Mouse (Mus musculus) right cerebral cortex, postnatal 10 days (tissue): ENCODE measurements around the gene Sec24c.
"Not testable (repeated sequence)": the region's sequence is repeated elsewhere in the genome, so short reads cannot be mapped to it uniquely, and the experiment has no call there.

Source experiments
- DNase-seq, 2 experiments: peaks; one replicate each; pipeline ENCODE4 v3.0.0; 2021; ENCODE audit warnings: low spot score in 2 of 2

Gene Sec24c

DNA sequence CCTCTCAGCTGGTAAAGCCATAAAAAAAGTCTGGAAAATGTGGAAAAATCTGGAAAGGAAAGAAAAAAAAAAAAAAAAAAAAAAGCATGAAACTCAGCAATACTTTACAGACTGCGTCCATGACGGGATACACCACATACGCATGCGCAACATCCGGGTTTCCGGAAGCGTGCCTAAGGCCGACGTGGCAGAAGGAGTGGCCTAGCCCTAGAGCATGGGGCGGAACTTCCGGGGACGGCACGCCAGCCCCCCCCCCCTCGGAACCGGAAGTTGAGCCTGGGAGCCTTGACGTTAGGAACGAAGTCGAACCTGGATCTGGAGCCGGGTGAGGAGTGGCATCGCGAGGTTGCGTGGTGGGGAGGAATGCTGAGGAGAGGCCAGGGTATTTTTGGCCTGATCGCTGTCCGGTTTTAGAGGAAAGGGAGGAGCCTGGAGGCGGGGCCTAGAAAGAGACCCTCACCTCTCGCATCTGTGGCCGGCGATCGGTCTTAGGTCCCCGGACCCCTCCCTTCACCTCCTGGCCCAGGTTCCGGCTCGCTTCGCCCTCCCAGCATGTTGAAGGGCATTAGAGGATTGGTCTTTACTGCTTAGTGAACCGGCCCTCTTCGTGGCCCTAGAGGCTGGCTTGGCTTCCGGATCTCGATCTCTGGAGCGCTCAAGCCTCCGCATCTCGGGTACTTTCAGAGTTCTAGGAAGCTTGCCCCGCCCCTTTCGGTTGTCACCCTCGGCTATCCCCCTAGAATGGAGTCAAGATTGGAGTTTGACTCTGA lies at the start of gene Sec24c:
Gene Sec24c, plus strand, starts transcription at position 245 of the 770 bp plus-strand sequence.
- peak; percentile 98 to 100 for DNase-seq

DNA sequence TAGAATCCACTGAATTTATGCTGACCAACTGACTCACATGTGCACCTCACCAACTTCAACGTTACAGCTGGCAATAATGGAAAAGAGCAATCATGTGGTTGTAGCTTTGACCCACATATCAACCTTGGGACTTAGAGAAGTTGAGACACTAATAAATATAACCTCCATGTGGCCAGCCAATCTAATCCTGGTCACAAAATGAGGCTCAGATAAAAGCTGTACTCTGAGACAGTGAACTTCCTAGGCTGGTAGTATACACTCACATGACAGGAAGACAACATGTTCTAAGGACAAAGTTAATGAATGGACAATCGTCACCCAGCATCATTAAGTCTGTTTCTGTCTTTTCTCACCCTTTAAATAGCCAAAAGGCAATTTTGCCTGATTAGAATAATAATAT lies 47.7 kb upstream of the Sec24c start:
- no peak for DNase-seq

GRCm38 (mm10) chr14:20626971-20627370 lies 47.1 kb upstream of the Sec24c start:
- DNase-seq: no peak

DNA sequence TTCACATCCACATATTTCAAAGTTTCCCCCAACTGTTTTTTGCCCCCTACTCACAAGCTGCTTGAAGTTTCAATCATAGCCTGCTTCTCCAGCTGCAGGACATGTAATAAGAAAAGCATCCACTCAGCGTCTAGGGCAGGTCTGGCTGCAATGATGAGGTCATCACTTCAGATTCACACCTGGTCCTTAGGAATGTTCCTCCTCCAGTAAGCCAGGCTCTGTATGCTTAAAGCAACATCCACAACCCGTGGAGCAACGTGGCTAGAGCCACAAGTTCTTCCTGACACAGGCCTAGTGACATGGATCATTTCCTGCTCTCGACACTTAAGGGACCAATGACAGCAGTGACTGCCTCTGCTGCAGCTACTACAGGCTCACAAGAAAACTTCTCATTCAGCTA lies 42.9 kb upstream of the Sec24c start:
- DNase-seq: peak in 1 of 2 experiments; percentile 18

- DNase-seq: peak in 1 of 2 experiments; percentile 7
These were observed 38.6 kb upstream of the Sec24c start for GRCm38 (mm10) chr14:20635546-20635945.

DNA sequence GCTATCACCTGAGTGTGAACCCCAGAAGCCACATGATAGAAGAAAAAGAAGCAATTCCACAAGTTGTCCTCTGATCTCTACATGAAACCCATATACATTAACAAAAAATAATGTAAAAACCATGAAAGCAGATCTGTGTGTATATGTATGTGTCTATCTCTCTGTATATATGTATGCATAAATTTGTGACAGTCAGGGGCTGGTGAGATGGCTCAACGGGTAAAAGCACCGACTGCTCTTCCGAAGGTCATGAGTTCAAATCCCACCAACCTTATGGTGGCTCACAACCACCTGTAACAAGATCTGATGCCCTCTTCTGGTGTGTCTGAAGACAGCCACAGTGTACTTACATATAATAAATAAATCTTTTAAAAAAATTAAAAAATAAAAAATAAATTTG lies 37.1 kb upstream of the Sec24c start:
- DNase-seq: not testable (repeated sequence)

DNA sequence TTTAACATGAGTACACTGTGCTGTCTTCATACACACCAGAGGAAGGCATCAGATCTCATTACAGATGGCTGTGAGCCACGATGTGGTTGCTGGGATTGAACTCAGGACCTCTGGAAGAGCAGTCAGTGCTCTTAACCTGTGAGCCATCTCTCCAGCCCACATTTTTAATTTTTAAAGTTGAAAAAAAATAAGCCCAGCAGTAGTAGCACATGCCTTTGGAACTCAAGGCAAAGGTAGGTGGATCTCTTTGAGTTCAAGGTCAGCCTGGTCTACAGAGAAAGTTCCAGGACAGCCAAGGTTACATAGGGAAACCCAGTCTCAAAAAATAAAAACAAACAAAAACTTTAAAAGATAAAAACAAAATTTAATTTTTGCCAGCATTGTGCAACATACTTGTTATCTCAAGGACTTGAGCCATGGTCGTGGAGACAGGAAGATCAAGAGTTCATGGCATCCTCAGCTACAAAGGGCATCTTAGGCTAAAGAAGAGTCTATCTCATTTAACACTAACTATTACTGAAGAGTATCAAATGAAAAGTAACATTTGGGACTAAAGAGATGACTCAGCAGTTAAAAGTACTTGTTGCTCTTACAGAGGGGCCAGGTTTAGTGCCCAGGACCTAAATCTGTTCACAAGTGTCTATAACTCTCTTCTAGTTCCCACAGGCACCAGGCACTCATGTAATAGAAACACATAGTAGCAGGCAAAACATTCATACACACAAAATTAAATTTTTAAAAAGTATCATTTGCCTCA lies 36.1 kb upstream of the Sec24c start:
- no peak for DNase-seq

DNA sequence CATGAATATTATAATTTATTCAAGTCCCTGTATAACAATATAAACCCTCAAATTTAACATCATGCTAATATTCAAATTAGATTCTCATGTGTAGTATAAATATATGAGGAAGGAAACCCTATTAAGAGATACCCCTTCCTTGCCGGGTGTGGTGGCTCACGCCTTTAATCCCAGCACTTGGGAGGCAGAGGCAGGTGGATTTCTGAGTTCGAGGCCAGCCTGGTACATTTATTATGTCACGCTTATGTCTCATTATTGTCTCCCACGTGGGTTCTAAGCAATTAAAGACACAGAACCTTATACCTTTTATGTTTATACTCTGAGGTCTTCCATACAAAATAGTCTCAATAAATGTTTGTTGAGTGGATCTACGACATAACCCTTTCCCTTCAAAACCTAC lies 35.4 kb upstream of the Sec24c start:
- DNase-seq: no peak

GRCm38 (mm10) chr14:20639918-20640619 lies 34.0 kb upstream of the Sec24c start:
- peak in 1 of 2 experiments; percentile 55 for DNase-seq

DNA sequence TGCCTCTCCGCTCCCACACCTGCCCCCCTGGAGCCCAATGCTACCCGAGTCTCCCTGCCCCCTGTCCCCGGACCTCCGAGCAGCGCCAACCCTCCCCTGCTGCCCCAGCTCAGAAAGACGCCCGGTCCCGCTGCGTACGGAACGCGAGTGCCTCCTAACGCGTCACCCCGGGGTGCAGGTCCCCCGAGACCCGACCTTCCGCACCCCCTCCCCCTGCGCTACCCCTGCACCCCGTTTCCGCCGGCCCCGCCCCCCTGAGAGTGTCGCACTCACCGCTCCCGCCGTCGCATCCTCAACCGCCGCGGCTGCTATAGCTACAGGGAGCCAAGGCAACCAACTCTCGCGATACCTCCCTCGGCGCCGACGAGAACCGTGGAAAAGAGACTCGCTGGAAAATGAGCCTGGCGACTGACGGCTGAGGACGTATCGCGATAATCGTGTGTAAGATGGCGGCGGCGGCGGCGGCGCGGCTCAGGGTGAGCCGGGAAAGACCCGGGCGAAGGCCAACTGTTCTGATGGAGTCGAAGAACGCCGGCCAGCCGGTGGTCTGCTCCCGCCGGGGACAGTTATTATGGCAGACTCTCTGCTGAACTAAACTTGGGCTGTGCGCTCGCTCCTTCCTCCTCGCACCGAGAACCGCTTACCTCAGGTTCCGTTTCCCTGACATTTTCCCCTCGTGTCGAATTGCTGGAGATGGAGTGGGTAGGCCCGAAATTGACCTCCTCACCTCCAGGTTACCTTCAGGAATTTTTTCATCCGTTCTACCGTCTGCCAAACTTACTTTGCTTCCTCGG lies 33.3 kb upstream of the Sec24c start, which contains the start of gene Usp54:
Gene Usp54, minus strand, starts transcription at position 420 of the 794 bp plus-strand sequence.
- DNase-seq: peak; percentile 99

DNA sequence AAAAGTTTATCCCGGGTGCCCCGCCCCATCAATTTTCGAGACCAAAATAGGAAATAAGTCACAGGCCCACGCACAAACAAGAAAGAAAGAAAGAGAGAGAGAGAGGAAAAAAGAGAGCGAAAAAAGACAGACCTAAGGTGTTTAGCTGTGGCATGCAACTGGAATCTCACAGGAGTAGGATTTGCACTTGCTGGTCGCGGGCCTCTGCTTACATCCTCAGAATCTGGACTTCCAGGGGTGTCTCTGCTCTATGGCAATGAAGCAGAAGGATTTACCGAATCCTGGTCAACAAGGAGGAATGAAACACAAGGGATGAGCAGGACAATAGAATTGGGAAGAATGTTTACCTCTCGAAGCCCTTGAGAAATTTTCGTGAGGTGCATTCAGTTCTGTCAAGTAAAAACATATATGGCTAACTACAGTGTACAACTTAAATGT lies 32.7 kb upstream of the Sec24c start:
- no peak for DNase-seq

DNA sequence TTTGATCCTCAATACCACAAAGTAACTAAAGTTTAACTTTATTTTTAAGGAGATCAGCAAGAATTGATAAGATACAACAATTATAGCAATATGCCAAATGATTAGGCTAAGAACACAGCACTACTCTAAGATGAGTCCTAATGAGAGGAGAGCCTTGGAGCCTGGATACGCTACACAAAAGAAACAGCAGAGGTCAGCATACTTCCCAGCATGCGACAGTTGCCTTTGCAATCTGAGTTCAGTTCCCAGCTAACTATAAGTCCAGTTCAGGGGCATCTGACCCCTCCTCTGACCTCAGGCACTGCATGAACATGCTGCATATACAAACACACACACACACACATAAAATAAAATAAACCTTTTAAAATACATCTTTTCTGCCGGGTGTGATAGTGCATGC lies 28.6 kb upstream of the Sec24c start:
- no peak for DNase-seq

DNA sequence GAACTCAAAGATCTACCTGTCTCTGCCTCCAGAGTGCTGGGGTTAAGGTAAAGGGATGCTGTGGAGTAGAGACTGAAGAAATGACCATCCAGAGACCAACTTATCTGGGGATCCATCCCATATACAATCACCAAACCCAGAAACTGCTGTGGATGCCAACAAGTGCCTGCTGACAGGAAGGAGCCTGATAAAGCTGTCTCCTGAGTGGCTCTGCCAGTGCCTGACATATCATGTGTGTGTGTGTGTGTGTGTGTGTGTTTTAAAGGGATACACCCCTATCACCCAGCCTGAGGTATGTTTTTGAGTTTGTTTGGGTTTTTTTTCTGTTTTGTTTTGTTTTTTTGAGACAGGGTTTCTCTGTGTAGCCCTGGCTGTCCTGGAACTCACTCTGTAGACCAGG lies 27.7 kb upstream of the Sec24c start:
- no peak for DNase-seq

DNA sequence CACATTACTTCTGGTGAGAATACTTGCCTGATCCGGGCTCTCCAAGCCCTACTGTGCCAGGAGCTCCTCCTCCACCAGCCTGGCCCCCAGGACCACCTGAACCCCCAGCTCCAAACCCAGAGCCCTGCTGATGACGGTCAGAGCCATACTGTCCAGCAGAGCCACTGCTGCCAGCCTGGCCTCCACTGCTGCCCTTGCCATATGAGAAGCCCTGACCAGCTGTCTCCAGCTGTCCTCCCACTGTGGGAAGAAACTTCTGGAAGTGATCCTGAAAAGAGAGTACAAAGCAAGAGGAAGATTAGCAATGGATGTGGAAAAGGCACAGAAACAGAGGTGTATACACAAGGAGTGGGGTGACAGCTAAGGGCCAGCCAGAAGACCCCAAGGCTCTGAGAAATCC lies 23.1 kb upstream of the Sec24c start:
- DNase-seq: no peak

DNA sequence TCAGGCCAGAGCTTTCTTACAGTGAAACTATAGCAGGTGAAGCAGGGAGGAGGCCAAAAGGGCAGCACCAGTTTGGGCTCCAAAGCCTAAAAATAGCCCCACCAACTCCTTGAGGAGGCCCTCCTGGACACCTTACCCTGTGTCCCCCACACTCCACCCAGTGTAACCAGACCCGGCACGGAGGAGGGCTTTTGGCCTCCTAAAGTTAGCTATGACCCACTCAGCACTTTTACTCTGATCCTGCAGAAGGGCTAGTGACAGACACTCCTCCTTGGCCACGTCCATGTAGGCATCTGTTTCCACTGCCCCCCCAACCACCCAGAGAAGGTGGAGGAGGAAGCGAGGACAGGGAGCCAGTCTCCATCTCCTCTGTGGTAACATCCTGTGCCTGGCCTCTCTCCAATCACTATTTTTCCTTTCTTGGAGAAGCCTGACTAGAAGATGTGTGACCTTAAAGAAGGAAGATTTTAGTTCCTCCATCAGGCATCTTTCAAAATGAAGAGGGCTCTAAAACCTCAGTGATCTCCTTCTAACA lies 22.3 kb upstream of the Sec24c start:
- no peak for DNase-seq

- no peak for DNase-seq
These were observed 19.3 kb upstream of the Sec24c start for GRCm38 (mm10) chr14:20654690-20655421.

DNA sequence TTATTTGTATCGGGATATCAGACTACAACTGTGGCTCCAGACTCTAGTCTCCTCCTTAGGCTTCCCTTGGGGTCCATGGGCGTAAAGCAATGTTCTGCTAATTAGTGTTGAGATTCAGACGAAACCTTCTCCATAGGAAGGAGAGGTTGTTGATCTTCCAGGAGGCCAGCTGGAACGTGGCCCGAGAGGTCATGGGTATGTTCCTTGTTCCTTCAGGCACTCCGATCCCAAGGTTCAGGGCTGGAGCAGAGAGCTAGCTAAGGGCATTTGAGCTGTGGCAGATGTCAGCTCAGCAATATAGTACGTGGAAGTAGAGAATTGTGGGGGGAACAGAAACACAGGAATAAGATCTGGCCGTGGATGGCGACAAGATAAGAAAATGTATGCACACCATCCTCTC lies 18.4 kb upstream of the Sec24c start:
- DNase-seq: no peak

GRCm38 (mm10) chr14:20656361-20656760 lies 17.7 kb upstream of the Sec24c start, which contains the start of gene Myoz1:
Myoz1 (minus strand) TSS chr14:20656540.
- DNase-seq: no peak

- peak in 1 of 2 experiments; percentile 47 for DNase-seq
These were observed 15.8 kb upstream of the Sec24c start for GRCm38 (mm10) chr14:20658326-20658725.

DNA sequence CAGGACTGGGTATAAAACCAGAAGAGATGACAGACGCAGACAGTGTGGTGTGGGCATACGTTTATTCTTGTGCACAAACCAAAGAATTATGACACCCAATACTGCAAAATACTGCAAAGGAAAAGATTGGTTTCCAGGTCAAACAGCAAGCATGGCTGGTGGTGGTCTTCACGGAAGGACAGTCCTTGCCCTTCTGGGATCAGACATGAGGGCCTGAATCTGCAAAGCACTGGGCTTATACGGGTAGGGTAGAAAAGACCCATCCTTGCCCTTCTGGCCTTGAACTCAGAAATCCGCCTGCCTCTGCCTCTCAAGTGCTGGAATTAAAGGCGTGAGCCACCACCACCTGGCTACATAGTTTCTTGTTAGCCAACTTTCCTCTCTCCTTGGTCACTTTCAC lies 15.2 kb upstream of the Sec24c start:
- DNase-seq: no peak
